Mouse (Mus musculus): ENCODE results near the gene Tyk2. TPM values are rescaled to one million over a fixed set of nuclear protein-coding genes. Genes with fewer than 3 reads are reported as not detected.

Tyk2 gene
- 46.1 and 52.2 TPM in 2 replicates for polyA plus RNA-seq (2012; rRNA removed)

DNA sequence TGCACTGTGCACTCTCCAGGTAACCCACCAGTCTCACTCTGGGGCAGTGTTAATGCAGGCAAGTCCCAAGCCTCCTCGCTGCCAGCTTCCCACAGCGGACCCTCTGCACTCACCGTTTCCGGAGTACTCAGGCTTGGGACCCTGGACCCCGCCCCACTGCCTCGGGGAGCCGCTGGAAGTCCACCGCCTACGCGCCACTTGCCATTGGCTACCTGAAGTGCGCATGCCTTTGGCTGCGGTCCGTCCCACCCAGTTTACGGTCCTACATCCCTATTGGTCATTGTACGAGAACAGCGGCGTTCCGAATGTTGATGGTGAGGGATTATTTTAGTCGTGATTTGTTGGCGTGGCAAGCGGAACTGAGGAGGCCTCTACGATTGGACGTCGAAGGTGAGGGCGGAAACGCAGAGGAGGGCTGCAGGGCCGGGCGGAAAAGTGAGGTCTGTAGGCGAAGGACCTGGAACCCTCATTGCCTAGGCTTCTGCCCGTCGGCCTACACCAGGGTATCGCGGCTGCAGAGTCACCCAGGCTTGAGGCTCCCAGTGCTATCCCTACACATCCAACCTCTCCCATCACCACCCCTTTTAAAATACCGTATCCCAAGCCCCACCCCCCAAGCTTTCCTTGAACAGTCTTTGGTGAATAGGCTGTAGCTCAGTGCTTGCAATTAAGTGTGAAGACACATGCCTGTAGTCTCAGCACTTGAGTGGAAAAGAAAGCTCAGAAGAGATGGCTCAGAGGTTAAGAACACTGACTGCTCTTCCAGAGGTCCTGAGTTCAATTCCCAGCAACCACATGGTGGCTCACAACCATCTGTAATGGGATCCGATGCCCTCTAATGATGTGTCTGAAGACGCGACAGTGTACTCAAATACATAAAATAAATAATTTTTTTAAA lies at the start of gene Tyk2:
Gene Tyk2, minus strand, starts transcription at position 185 of the 898 bp plus-strand sequence.
- Histone ChIP-seq H3K36me3 (ENCODE audit: control insufficient read depth, insufficient read depth, low read length) (peaks cover 6% of the 10 kb centered on the region), H3K4me1 (ENCODE audit: control insufficient read depth, insufficient read depth, insufficient read length) (peaks cover 26% of the 10 kb centered on the region), H3K27ac (ENCODE audit: insufficient read depth, low read length) (peak within 1 kb of the TSS; percentile 68), H3K4me3 (ENCODE audit: extremely low read depth, insufficient read depth, insufficient read length) (peak within 1 kb of the TSS; percentile 84), H3K27me3 (ENCODE audit: control insufficient read depth, insufficient read depth, low read length) (no peaks in the 10 kb centered on the region)
- peak; percentile 90 to 92 for DNase-seq (ENCODE audit: low read depth in 1 of 2, low spot score in 2 of 2)
- TF ChIP-seq CTCF (IDR thresholded peaks at IDR 0.05; ENCODE audit: extremely low read depth, insufficient read depth, insufficient read length, insufficient replicate concordance), result no peak
- peak; percentile 84 for TF ChIP-seq POLR2A (IDR thresholded peaks at IDR 0.05; ENCODE audit: low read depth, low read length)
- WGBS, result 6% methylated on average over 37 of the region's 37 CpGs

DNA sequence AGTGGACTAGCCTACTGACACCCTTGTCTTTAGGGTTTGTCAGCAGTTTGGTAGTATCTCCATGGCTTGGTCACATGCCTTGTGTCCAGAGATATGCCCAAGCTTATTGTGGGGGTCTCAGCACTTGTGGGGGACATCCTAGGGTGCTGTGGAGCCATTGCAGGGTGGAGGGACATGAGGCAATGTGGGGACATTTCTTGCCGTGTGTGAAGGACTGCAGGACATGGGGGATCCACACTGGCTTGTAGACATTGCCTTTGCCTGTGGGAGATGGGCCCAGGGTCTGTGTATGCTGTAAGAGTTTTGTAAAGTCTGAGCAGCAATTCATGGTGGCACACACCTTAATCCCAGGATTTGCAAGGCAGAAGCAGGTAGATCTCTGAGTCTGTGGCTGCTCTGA lies 49.8 kb upstream of the Tyk2 start:
- no peak for DNase-seq (ENCODE audit: low read depth in 1 of 2, low spot score in 2 of 2)
- WGBS, result 76% methylated on average over 1 of the region's 1 CpGs
- TF ChIP-seq POLR2A (IDR thresholded peaks at IDR 0.05; ENCODE audit: low read depth, low read length), result no peak
- no peak for TF ChIP-seq CTCF (IDR thresholded peaks at IDR 0.05; ENCODE audit: extremely low read depth, insufficient read depth, insufficient read length, insufficient replicate concordance)
- no peak overlapping the region for H3K4me3 ChIP-seq (ENCODE audit: extremely low read depth, insufficient read depth, insufficient read length)
- no peaks in the 10 kb centered on the region for H3K36me3 ChIP-seq (ENCODE audit: control insufficient read depth, insufficient read depth, low read length)
- H3K4me1 ChIP-seq (ENCODE audit: control insufficient read depth, insufficient read depth, insufficient read length), result peaks cover 14% of the 10 kb centered on the region
- no peak overlapping the region for H3K27ac ChIP-seq (ENCODE audit: insufficient read depth, low read length)
- H3K27me3 ChIP-seq (ENCODE audit: control insufficient read depth, insufficient read depth, low read length), result no peaks in the 10 kb centered on the region

DNA sequence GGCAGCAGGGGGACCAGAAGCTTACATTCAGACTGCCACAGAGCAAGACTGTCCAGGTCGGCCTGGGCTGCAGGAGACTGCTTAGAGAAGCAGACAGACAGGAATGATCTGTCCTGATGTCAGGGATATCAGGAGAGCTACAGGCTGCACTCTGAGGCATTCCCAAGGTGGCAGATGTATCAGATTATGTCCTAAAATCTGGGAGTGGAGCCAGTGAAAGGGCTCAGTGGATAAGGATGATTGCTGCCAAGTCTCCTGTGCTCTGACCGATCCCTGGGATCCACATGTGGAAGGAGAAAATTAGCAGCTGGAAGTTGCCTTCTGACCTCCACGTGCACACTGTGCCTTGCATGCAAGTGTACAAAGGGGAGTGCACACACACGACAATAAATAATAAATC lies 49.4 kb upstream of the Tyk2 start:
- H3K27me3 ChIP-seq (ENCODE audit: control insufficient read depth, insufficient read depth, low read length), result no peaks in the 10 kb centered on the region
- no peak for DNase-seq (ENCODE audit: low read depth in 1 of 2, low spot score in 2 of 2)
- peaks cover 14% of the 10 kb centered on the region for H3K4me1 ChIP-seq (ENCODE audit: control insufficient read depth, insufficient read depth, insufficient read length)
- WGBS, result 80% methylated on average over 4 of the region's 4 CpGs
- H3K36me3 ChIP-seq (ENCODE audit: control insufficient read depth, insufficient read depth, low read length), result no peaks in the 10 kb centered on the region
- no peak for TF ChIP-seq CTCF (IDR thresholded peaks at IDR 0.05; ENCODE audit: extremely low read depth, insufficient read depth, insufficient read length, insufficient replicate concordance)
- no peak for TF ChIP-seq POLR2A (IDR thresholded peaks at IDR 0.05; ENCODE audit: low read depth, low read length)
- H3K27ac ChIP-seq (ENCODE audit: insufficient read depth, low read length), result no peak overlapping the region
- no peak overlapping the region for H3K4me3 ChIP-seq (ENCODE audit: extremely low read depth, insufficient read depth, insufficient read length)

GRCm38 (mm10) chr9:21172364-21172763 lies 41.3 kb upstream of the Tyk2 start:
- Histone ChIP-seq H3K27ac (ENCODE audit: insufficient read depth, low read length) (no peak overlapping the region; the same call in 1 of the 2 replicates), H3K36me3 (ENCODE audit: control insufficient read depth, insufficient read depth, low read length) (no peaks in the 10 kb centered on the region), H3K4me1 (ENCODE audit: control insufficient read depth, insufficient read depth, insufficient read length) (peaks cover 13% of the 10 kb centered on the region), H3K27me3 (ENCODE audit: control insufficient read depth, insufficient read depth, low read length) (no peaks in the 10 kb centered on the region), H3K4me3 (ENCODE audit: extremely low read depth, insufficient read depth, insufficient read length) (no peak overlapping the region)
- no peak for TF ChIP-seq CTCF (IDR thresholded peaks at IDR 0.05; ENCODE audit: extremely low read depth, insufficient read depth, insufficient read length, insufficient replicate concordance)
- TF ChIP-seq POLR2A (IDR thresholded peaks at IDR 0.05; ENCODE audit: low read depth, low read length), result no peak
- no peak for DNase-seq (ENCODE audit: low read depth in 1 of 2, low spot score in 2 of 2)
- 62% methylated on average over 6 of the region's 6 CpGs for WGBS

- WGBS, result 52% methylated on average over 1 of the region's 1 CpGs
- H3K4me1 ChIP-seq (ENCODE audit: control insufficient read depth, insufficient read depth, insufficient read length), result peaks cover 32% of the 10 kb centered on the region
- H3K4me3 ChIP-seq (ENCODE audit: extremely low read depth, insufficient read depth, insufficient read length), result no peak overlapping the region
- H3K36me3 ChIP-seq (ENCODE audit: control insufficient read depth, insufficient read depth, low read length), result no peaks in the 10 kb centered on the region
- peaks cover 12% of the 10 kb centered on the region for H3K27me3 ChIP-seq (ENCODE audit: control insufficient read depth, insufficient read depth, low read length)
- no peak overlapping the region for H3K27ac ChIP-seq (ENCODE audit: insufficient read depth, low read length)
- no peak for TF ChIP-seq POLR2A (IDR thresholded peaks at IDR 0.05; ENCODE audit: low read depth, low read length)
- TF ChIP-seq CTCF (IDR thresholded peaks at IDR 0.05; ENCODE audit: extremely low read depth, insufficient read depth, insufficient read length, insufficient replicate concordance), result no peak
- DNase-seq (ENCODE audit: low read depth in 1 of 2, low spot score in 2 of 2), result no peak
Measured at GRCm38 (mm10) chr9:21169157-21169556, 38.1 kb upstream of the Tyk2 start.

DNA sequence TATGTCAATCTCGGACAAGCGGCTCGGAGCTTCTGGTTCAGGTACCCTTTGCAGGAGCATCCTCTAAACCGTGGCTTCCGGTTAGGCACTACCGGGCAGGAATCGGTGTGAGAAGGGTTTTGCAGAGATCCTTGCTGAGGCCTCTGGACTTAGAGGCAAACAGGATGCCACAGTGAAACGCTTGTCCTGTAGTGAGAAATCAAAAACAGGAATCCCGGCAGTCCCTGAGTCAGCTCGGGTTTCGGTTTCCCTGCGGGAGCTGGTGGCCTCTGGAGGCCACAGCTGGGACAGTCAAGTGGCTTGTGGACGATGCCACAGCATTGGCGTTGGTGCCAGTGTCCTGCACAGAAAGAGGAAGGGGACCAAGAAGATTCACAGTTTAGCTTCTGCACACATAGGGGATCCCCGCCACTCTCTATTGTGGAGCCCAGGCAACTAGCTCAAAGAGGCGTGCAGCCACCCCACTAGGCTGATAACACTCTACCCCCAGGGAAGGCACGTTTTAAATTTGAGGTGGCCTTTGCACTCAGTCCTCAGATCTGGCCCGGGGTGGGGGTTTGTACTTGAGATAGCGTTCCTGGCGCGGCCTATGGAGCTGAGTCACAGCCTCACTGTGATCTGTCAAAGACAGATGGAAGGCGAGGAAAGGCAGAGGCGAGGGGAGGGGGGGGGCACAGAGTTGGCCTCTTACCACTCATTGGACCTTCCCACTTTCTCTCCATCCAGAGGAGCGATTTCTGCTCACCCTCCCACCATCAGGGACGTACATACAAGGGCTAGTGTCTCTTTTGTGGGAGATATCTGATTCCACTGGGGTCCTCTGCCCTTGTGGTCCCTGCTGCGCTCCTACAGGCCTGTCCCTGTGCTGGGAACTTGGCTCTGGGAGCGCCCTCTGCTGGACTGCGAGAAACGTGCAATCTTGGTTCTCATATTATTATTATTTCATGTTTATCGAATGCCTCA lies 37.4 kb upstream of the Tyk2 start:
- Histone ChIP-seq H3K4me1 (ENCODE audit: control insufficient read depth, insufficient read depth, insufficient read length) (peaks cover 35% of the 10 kb centered on the region), H3K27me3 (ENCODE audit: control insufficient read depth, insufficient read depth, low read length) (peaks cover 12% of the 10 kb centered on the region), H3K36me3 (ENCODE audit: control insufficient read depth, insufficient read depth, low read length) (no peaks in the 10 kb centered on the region), H3K4me3 (ENCODE audit: extremely low read depth, insufficient read depth, insufficient read length) (peak overlapping the region; percentile 35), H3K27ac (ENCODE audit: insufficient read depth, low read length) (peak overlapping the region; percentile 78)
- WGBS, result 7% methylated on average over 30 of the region's 30 CpGs
- peak; percentile 80 for TF ChIP-seq CTCF (IDR thresholded peaks at IDR 0.05; ENCODE audit: extremely low read depth, insufficient read depth, insufficient read length, insufficient replicate concordance)
- no peak for TF ChIP-seq POLR2A (IDR thresholded peaks at IDR 0.05; ENCODE audit: low read depth, low read length)
- DNase-seq (ENCODE audit: low read depth in 1 of 2, low spot score in 2 of 2), result peak; percentile 49 to 69

All from spleen, adult 2 months (tissue).